Mouse (Mus musculus) small intestine, adult 2 months (tissue): ENCODE measurements at regions not wholly inside any gene's neighbourhood (a gene's known extent, or its start where the extent isn't known, plus 50 kb on each side); places are given as distances from the start of the nearest gene placed in this dataset.

Source experiments
- H3K27ac ChIP-seq: fragments of 200-500 bp; 2 replicates; pipeline ENCODE4 v1.5.1; 2012; ENCODE audit warnings: low read depth, low read length, control low read depth, inconsistent platforms; ENCODE audit not compliant: insufficient read depth
- H3K27me3 ChIP-seq: fragments of 200-500 bp; 2 replicates; pipeline ENCODE4 v1.6.1; 2012; ENCODE audit warnings: mild to moderate bottlenecking, moderate library complexity, low read length, inconsistent platforms; ENCODE audit not compliant: control insufficient read depth, insufficient read depth
- H3K36me3 ChIP-seq: fragments of 200-500 bp; 2 replicates; pipeline ENCODE4 v1.6.1; 2012; ENCODE audit warnings: mild to moderate bottlenecking, low read length, control low read depth, inconsistent platforms; ENCODE audit not compliant: control insufficient read depth, insufficient read depth
- H3K4me1 ChIP-seq: fragments of 200-500 bp; 2 replicates; pipeline ENCODE4 v1.6.1; 2012; ENCODE audit warnings: low read length, inconsistent platforms, mixed read lengths; ENCODE audit not compliant: control insufficient read depth, insufficient read depth, insufficient read length
- H3K4me3 ChIP-seq: fragments of 200-500 bp; 2 replicates; pipeline ENCODE4 v1.5.1; 2012; ENCODE audit warnings: low read depth, mild to moderate bottlenecking, control low read depth, inconsistent platforms, low read length, moderate library complexity
- CTCF ChIP-seq: fragments of 200-500 bp; IDR thresholded peaks from 2 replicates; pipeline ENCODE4 v1.5.1; 2012; ENCODE audit warnings: low read depth, mild to moderate bottlenecking, control low read depth, inconsistent platforms, low read length, moderate library complexity, mixed read lengths; ENCODE audit not compliant: insufficient replicate concordance, insufficient read length; ENCODE audit errors: extremely low read depth
- POLR2A ChIP-seq: fragments of 200-500 bp; IDR thresholded peaks from 2 replicates; pipeline ENCODE4 v1.6.1; 2012; ENCODE audit warnings: low read depth, mild to moderate bottlenecking, control low read depth, inconsistent platforms, low read length, moderate library complexity
- WGBS: fragments of 180-500 bp; shearing (Covaris S2); methylation state at CpG from one replicate; pipeline ENCODE4 v1.1.7; 2018; 5-methylcytosine and 5-hydroxymethylcytosine counted together

GRCm38 (mm10) chr4:67547957-67548356 lies 720.6 kb downstream of the Tlr4 start:
- TF ChIP-seq CTCF (no peak), POLR2A (no peak)
- Histone ChIP-seq H3K4me3 (no peak overlapping the region), H3K27me3 (no peaks in the 10 kb centered on the region), H3K27ac (no peak overlapping the region), H3K4me1 (no peaks in the 10 kb centered on the region), H3K36me3 (no peaks in the 10 kb centered on the region)
- 93% methylated on average over 1 of the region's 1 CpGs for WGBS

GRCm38 (mm10) chr4:67553511-67553910 lies 726.1 kb downstream of the Tlr4 start:
- H3K4me1 ChIP-seq: no peaks in the 10 kb centered on the region
- H3K36me3 ChIP-seq: no peaks in the 10 kb centered on the region
- H3K4me3 ChIP-seq: no peak overlapping the region
- H3K27ac ChIP-seq: no peak overlapping the region
- TF ChIP-seq CTCF (no peak), POLR2A (no peak)
- 74% methylated on average over 3 of the region's 3 CpGs for WGBS
- H3K27me3 ChIP-seq: no peaks in the 10 kb centered on the region

- H3K36me3 ChIP-seq: no peaks in the 10 kb centered on the region
- 81% methylated on average over 3 of the region's 3 CpGs for WGBS
- TF ChIP-seq POLR2A (no peak), CTCF (no peak)
- H3K27ac ChIP-seq: no peak overlapping the region
- no peaks in the 10 kb centered on the region for H3K27me3 ChIP-seq
- H3K4me3 ChIP-seq: no peak overlapping the region
- no peaks in the 10 kb centered on the region for H3K4me1 ChIP-seq
These were observed 747.4 kb downstream of the Tlr4 start for GRCm38 (mm10) chr4:67574816-67575215.

GRCm38 (mm10) chr4:67589501-67589900 lies 762.1 kb downstream of the Tlr4 start:
- Histone ChIP-seq H3K4me3 (no peak overlapping the region), H3K36me3 (no peaks in the 10 kb centered on the region), H3K27ac (no peak overlapping the region), H3K27me3 (no peaks in the 10 kb centered on the region), H3K4me1 (no peaks in the 10 kb centered on the region)
- no peak for TF ChIP-seq CTCF
- no peak for TF ChIP-seq POLR2A
- 66% methylated on average over 1 of the region's 1 CpGs for WGBS

GRCm38 (mm10) chr4:67589976-67590727 lies 762.8 kb downstream of the Tlr4 start:
- TF ChIP-seq POLR2A: no peak
- TF ChIP-seq CTCF: no peak
- H3K36me3 ChIP-seq: no peaks in the 10 kb centered on the region
- H3K27ac ChIP-seq: no peak overlapping the region
- no peaks in the 10 kb centered on the region for H3K27me3 ChIP-seq
- no peaks in the 10 kb centered on the region for H3K4me1 ChIP-seq
- WGBS: 72% methylated on average over 7 of the region's 7 CpGs
- no peak overlapping the region for H3K4me3 ChIP-seq

DNA sequence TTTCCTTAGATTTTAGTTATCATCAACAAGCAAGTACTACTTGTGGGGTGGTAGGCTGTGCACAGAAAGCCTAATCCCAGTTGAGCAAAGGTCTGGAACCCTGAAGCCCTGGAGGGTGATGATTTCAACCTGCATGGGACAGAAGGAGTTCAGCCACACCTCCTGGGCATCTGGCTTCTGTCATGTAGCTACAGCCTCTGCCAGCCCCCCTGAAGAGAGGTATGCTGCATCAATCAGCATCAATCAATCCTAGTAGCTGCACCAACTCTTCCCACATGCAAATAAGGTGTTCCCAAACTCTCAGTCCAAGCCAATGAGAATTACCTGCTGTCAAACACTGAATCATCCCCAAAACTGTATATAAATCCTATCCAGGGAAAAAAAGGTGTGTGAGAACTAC lies 779.8 kb downstream of the Tlr4 start:
- Histone ChIP-seq H3K4me1 (no peaks in the 10 kb centered on the region), H3K36me3 (no peaks in the 10 kb centered on the region), H3K4me3 (no peak overlapping the region), H3K27ac (no peak overlapping the region), H3K27me3 (no peaks in the 10 kb centered on the region)
- no peak for TF ChIP-seq CTCF
- no peak for TF ChIP-seq POLR2A

DNA sequence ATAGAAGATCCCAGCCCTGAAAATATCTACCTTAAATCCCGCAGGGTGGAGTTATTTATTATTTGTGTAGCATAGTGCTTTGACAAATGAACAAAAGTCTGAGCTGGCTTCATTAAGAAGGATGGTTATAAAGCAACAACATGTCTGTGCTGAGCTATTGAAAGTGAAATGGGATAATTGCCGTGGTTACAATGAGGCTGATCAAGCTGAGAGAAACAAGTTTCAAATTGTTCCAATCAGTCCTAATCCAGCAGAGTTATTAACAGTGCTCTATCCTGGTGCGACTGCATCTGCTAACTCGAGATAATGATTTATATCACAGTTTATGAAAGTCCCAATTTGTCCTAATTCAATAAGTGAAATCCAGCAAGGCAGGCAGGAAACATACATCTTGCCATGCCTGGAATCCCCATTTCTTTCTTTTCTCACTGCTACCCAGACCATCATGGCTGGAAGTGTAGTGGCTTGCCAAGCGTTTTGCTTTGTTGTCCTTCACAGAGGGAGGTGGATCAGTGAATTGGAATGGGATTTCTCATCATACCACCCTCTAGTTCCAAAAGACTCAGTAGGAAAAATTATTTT lies 787.2 kb downstream of the Tlr4 start:
- Histone ChIP-seq H3K4me3 (no peak overlapping the region), H3K27ac (no peak overlapping the region), H3K36me3 (no peaks in the 10 kb centered on the region), H3K4me1 (no peaks in the 10 kb centered on the region), H3K27me3 (no peaks in the 10 kb centered on the region)
- WGBS: 65% methylated on average over 5 of the region's 5 CpGs
- TF ChIP-seq POLR2A: no peak
- no peak for TF ChIP-seq CTCF

DNA sequence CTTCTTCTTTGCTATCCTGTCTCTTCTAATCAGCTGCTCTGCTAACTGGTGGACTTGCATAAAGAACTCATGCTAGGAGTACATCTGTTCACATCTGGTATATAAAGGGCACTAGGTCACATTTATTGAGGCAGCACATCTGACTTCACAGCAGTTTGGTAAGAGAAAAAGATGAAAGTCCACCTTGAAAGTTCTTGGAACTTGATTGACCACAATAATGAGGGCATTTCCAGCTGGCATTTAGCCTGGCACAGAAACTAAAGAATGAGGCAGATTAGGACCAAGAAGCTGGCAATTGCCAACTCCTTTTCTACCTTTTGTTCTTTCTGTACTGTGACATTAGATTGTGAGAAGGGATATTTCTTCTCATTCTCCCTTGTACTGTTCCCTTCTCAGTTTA lies 799.3 kb downstream of the Tlr4 start:
- H3K27ac ChIP-seq: no peak overlapping the region
- H3K4me1 ChIP-seq: no peaks in the 10 kb centered on the region
- no peaks in the 10 kb centered on the region for H3K36me3 ChIP-seq
- TF ChIP-seq CTCF: no peak
- TF ChIP-seq POLR2A: no peak
- no peak overlapping the region for H3K4me3 ChIP-seq
- H3K27me3 ChIP-seq: no peaks in the 10 kb centered on the region
